Mouse (Mus musculus) left cerebral cortex, adult 11 months (tissue): Measurements from ENCODE around the gene Zfp260.

Source experiments
- DNase-seq: peaks from one replicate; pipeline ENCODE4 v3.0.0; 2022; ENCODE audit warnings: low spot score

Zfp260 gene

GRCm38 (mm10) chr7:30122188-30122530 is 27.6 kb downstream of the Zfp260 start:
- no peak for DNase-seq

GRCm38 (mm10) chr7:30129900-30130299 is 35.3 kb downstream of the Zfp260 start:
- no peak for DNase-seq

- no peak for DNase-seq
Measured at GRCm38 (mm10) chr7:30132396-30132795, 37.8 kb downstream of the Zfp260 start.

- DNase-seq = no peak
Measured at GRCm38 (mm10) chr7:30136826-30137225, 42.2 kb downstream of the Zfp260 start.

GRCm38 (mm10) chr7:30143170-30143554 is 48.6 kb downstream of the Zfp260 start:
- no peak for DNase-seq

GRCm38 (mm10) chr7:30143555-30144209 is 49.1 kb downstream of the Zfp260 start:
- peak; percentile 59 for DNase-seq

- no peak for DNase-seq
Measured at GRCm38 (mm10) chr7:30147011-30147410, 52.4 kb downstream of the Zfp260 start.

- DNase-seq = no peak
Measured at GRCm38 (mm10) chr7:30154040-30154439, 59.5 kb downstream of the Zfp260 start.

GRCm38 (mm10) chr7:30155507-30155906 is 60.9 kb downstream of the Zfp260 start:
- DNase-seq = no peak
